Mouse (Mus musculus): ENCODE results near the gene Immt. TPM values are rescaled to one million over a fixed set of nuclear protein-coding genes. Genes with fewer than 3 reads are reported as not detected.
"Not testable (repeated sequence)": the region's sequence is repeated elsewhere in the genome, so short reads cannot be mapped to it uniquely, and the experiment has no call there.

The Immt gene
- total RNA-seq, 1 experiment from 2014 or later, result 97.9 TPM

GRCm38 (mm10) chr6:71836811-71837210 is 5.7 kb downstream of the Immt start:
- ATAC-seq (ENCODE audit: extremely low read depth, insufficient number of reproducible peaks, low FRiP score, poor library complexity, severe bottlenecking), result no peak

GRCm38 (mm10) chr6:71839815-71840214 is 8.7 kb downstream of the Immt start:
- no peak for ATAC-seq (ENCODE audit: extremely low read depth, insufficient number of reproducible peaks, low FRiP score, poor library complexity, severe bottlenecking)

GRCm38 (mm10) chr6:71840597-71841290 is 9.6 kb downstream of the Immt start:
- no peak for ATAC-seq (ENCODE audit: extremely low read depth, insufficient number of reproducible peaks, low FRiP score, poor library complexity, severe bottlenecking)

GRCm38 (mm10) chr6:71846906-71847305 is 15.8 kb downstream of the Immt start:
- ATAC-seq (ENCODE audit: extremely low read depth, insufficient number of reproducible peaks, low FRiP score, poor library complexity, severe bottlenecking), result not testable (repeated sequence)

GRCm38 (mm10) chr6:71867751-71868150 is 36.6 kb downstream of the Immt start:
- no peak for ATAC-seq (ENCODE audit: extremely low read depth, insufficient number of reproducible peaks, low FRiP score, poor library complexity, severe bottlenecking)

GRCm38 (mm10) chr6:71868809-71869208 is 37.7 kb downstream of the Immt start:
- no peak for ATAC-seq (ENCODE audit: extremely low read depth, insufficient number of reproducible peaks, low FRiP score, poor library complexity, severe bottlenecking)

GRCm38 (mm10) chr6:71871396-71871795 is 40.3 kb downstream of the Immt start:
- ATAC-seq (ENCODE audit: extremely low read depth, insufficient number of reproducible peaks, low FRiP score, poor library complexity, severe bottlenecking), result no peak

GRCm38 (mm10) chr6:71877965-71878760 is 47.0 kb downstream of the Immt start:
- ATAC-seq (ENCODE audit: extremely low read depth, insufficient number of reproducible peaks, low FRiP score, poor library complexity, severe bottlenecking), result no peak

GRCm38 (mm10) chr6:71893263-71893662 is 62.1 kb downstream of the Immt start:
- ATAC-seq (ENCODE audit: extremely low read depth, insufficient number of reproducible peaks, low FRiP score, poor library complexity, severe bottlenecking), result no peak

- ATAC-seq (ENCODE audit: extremely low read depth, insufficient number of reproducible peaks, low FRiP score, poor library complexity, severe bottlenecking), result no peak
Observed at GRCm38 (mm10) chr6:71907702-71908235, 76.6 kb downstream of the Immt start.

GRCm38 (mm10) chr6:71908481-71909381 is 77.6 kb downstream of the Immt start, which contains the start of the genes Ptcd3 and Polr1a:
Gene Ptcd3 (minus strand): TSS chr6:71908750.
Gene Polr1a (plus strand): TSS chr6:71909053.
- peak; percentile 91 for ATAC-seq (ENCODE audit: extremely low read depth, insufficient number of reproducible peaks, low FRiP score, poor library complexity, severe bottlenecking)

GRCm38 (mm10) chr6:71909384-71909783 is 78.3 kb downstream of the Immt start:
- ATAC-seq (ENCODE audit: extremely low read depth, insufficient number of reproducible peaks, low FRiP score, poor library complexity, severe bottlenecking), result no peak

- ATAC-seq (ENCODE audit: extremely low read depth, insufficient number of reproducible peaks, low FRiP score, poor library complexity, severe bottlenecking), result no peak
Observed at GRCm38 (mm10) chr6:71909840-71910239, 78.7 kb downstream of the Immt start.

- ATAC-seq (ENCODE audit: extremely low read depth, insufficient number of reproducible peaks, low FRiP score, poor library complexity, severe bottlenecking), result no peak
Observed at GRCm38 (mm10) chr6:71911686-71912450, 80.7 kb downstream of the Immt start.

- no peak for ATAC-seq (ENCODE audit: extremely low read depth, insufficient number of reproducible peaks, low FRiP score, poor library complexity, severe bottlenecking)
Observed at GRCm38 (mm10) chr6:71920752-71921151, 89.6 kb downstream of the Immt start.

GRCm38 (mm10) chr6:71925233-71925632 is 94.1 kb downstream of the Immt start:
- peak; percentile 50 for ATAC-seq (ENCODE audit: extremely low read depth, insufficient number of reproducible peaks, low FRiP score, poor library complexity, severe bottlenecking)
